Mouse (Mus musculus): ENCODE measurements around the gene Slc25a39.

Gene Slc25a39

GRCm38 (mm10) chr11:102417160-102417559 lies 9.4 kb upstream of the Slc25a39 start:
- CTCF ChIA-PET: no interaction called here

- CTCF ChIA-PET: no interaction called here
Measured at GRCm38 (mm10) chr11:102415034-102415802, 7.5 kb upstream of the Slc25a39 start.

GRCm38 (mm10) chr11:102413059-102413458 lies 5.3 kb upstream of the Slc25a39 start:
- CTCF ChIA-PET: interaction anchor here (0.6 to 0.7 kb wide), 2 partner anchors 46 to 89 kb away, joined by 4 read pairs; no protein-coding TSS in a partner anchor

- CTCF ChIA-PET: interaction anchor here (0.6 kb wide), 1 partner anchor 161 kb away, joined by 3 read pairs; no protein-coding TSS in a partner anchor
Measured at GRCm38 (mm10) chr11:102411704-102412103, 4.0 kb upstream of the Slc25a39 start.

- CTCF ChIA-PET: no interaction called here
Measured at GRCm38 (mm10) chr11:102411061-102411460, 3.3 kb upstream of the Slc25a39 start.

GRCm38 (mm10) chr11:102410345-102410744 lies 2.6 kb upstream of the Slc25a39 start:
- CTCF ChIA-PET: interaction anchor here (0.6 kb wide), 1 partner anchor 20 kb away, joined by 4 read pairs; no protein-coding TSS in a partner anchor

GRCm38 (mm10) chr11:102409795-102410330 lies 2.1 kb upstream of the Slc25a39 start:
- CTCF ChIA-PET: interaction anchor here (0.6 to 0.7 kb wide), 2 partner anchors 21 to 150 kb away, joined by 4 read pairs; no protein-coding TSS in a partner anchor

GRCm38 (mm10) chr11:102408888-102409794 lies 1.4 kb upstream of the Slc25a39 start:
- CTCF ChIA-PET: interaction anchor here (0.6 to 0.7 kb wide), 4 partner anchors 52 to 271 kb away, joined by 4 to 10 read pairs (median 6); partner anchors contain the start of gene Ubtf

- CTCF ChIA-PET: interaction anchor here (0.6 to 0.7 kb wide), 3 partner anchors 51 to 270 kb away, joined by 4 to 10 read pairs (median 8); partner anchors contain the start of gene Ubtf
Measured at GRCm38 (mm10) chr11:102408344-102408876, 664 bp upstream of the Slc25a39 start.

- CTCF ChIA-PET: interaction anchor here (0.6 kb wide), 1 partner anchor 24 kb away, joined by 3 read pairs; no protein-coding TSS in a partner anchor
Measured at GRCm38 (mm10) chr11:102406900-102407833, 579 bp downstream of the Slc25a39 start.

- CTCF ChIA-PET: no interaction called here
Measured at GRCm38 (mm10) chr11:102406401-102406800, 1.3 kb downstream of the Slc25a39 start.

GRCm38 (mm10) chr11:102405544-102406285 lies 2.0 kb downstream of the Slc25a39 start:
- CTCF ChIA-PET: interaction anchor here (0.6 kb wide), 1 partner anchor 96 kb away, joined by 3 read pairs; no protein-coding TSS in a partner anchor

- CTCF ChIA-PET: no interaction called here
Measured at GRCm38 (mm10) chr11:102404161-102405010, 3.4 kb downstream of the Slc25a39 start.

- CTCF ChIA-PET: no interaction called here
Measured at GRCm38 (mm10) chr11:102403657-102404056, 4.1 kb downstream of the Slc25a39 start.

GRCm38 (mm10) chr11:102401898-102402500 lies 5.7 kb downstream of the Slc25a39 start:
- CTCF ChIA-PET: no interaction called here

GRCm38 (mm10) chr11:102400513-102401084 lies 7.1 kb downstream of the Slc25a39 start:
- CTCF ChIA-PET: interaction anchor here (0.6 kb wide), 1 partner anchor 588 kb away, joined by 3 read pairs; no protein-coding TSS in a partner anchor

- CTCF ChIA-PET: no interaction called here
Measured at GRCm38 (mm10) chr11:102399610-102400072, 8.1 kb downstream of the Slc25a39 start.

- CTCF ChIA-PET: no interaction called here
Measured at GRCm38 (mm10) chr11:102399107-102399506, 8.6 kb downstream of the Slc25a39 start.
